Mouse (Mus musculus): ENCODE measurements around the gene Notch3.

Notch3 gene

DNA sequence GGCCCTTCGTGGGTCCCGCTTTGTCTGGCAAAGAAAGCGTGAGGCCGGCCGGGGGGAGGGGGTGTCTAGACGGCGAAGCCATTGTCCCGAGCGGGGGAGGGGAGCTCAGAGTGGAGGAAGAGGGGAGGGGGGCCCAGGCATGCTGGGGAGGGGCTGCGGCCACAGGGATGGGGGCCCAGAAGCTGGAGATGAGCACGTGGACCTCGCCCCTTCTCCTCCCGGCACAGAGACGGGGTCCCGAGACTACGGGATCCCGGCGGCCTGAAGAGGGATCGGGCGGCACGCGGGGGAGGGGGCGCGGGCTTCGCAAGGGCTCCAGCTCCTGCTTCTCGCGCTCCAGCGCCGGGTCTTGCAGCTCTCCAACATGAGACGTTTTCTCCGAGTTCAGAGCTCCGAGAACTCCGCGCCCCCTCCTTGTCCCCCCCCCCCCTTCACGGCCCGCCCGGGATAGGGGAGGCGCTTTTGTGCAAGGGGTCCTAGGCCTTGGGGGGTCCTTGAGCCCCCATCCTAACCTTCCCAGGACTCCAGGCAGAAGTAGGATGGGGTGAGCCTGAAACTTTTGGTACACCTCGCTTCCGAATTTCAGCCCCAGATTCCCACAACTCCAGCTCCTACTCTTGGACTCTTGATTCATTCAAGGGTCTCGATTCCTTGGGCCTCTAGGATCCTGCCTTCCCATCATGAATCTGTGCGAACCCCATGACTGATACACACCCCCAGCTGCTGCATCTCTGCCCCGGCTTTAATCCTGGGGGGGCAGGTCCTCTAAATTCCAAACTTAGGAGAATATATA lies 653 bp downstream of the Notch3 start:
- DNase-seq (ENCODE audit: low spot score) = peak; percentile 90

GRCm38 (mm10) chr17:32165266-32165802 lies 1.3 kb downstream of the Notch3 start:
- peak; percentile 32 for DNase-seq (ENCODE audit: low spot score)

DNA sequence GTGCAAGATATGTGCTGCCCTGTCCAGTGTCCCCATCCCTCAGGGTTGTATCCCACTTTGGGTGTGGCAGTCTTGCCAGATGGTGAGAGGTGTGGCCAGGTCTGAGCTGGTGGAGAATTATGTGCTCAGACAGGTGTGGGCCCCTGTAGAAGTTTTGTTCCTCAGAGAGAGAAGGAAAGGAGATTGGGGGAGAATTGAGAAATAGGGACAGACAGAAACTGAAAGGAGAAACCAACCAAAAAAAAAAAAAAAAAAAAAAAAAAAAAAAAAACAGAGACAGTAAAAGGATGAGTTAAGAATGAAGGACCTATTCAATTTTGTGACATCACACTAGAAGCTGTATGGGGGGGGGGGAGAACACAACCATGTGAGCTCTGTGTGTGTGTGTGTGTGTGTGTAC lies 1.9 kb downstream of the Notch3 start:
- DNase-seq (ENCODE audit: low spot score) = no peak

GRCm38 (mm10) chr17:32163910-32164650 lies 2.6 kb downstream of the Notch3 start:
- no peak for DNase-seq (ENCODE audit: low spot score)

GRCm38 (mm10) chr17:32162112-32162850 lies 4.4 kb downstream of the Notch3 start:
- DNase-seq (ENCODE audit: low spot score) = peak; percentile 83

- DNase-seq (ENCODE audit: low spot score) = no peak
Observed at GRCm38 (mm10) chr17:32160882-32161281, 5.8 kb downstream of the Notch3 start.

GRCm38 (mm10) chr17:32158841-32159240 lies 7.8 kb downstream of the Notch3 start:
- no peak for DNase-seq (ENCODE audit: low spot score)

DNA sequence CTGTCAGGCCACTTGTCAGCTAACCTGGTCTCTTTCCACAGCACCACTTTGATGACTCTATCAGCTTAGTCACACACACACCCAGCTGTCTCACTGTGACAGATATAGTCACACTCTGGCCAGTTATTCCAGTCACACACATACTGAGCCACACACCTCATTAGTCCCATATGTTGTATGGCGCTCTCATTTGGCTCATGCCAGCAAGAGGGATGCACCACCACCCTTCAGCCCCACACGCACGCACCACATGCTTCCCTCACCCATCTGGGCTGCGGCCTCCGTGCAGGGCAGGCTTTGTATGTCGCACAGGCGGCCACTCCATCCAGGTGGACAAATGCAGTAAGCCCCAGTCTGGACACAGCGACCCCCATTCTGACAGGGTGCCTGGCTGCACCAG lies 19.9 kb downstream of the Notch3 start:
- DNase-seq (ENCODE audit: low spot score) = no peak

GRCm38 (mm10) chr17:32142907-32143854 lies 23.5 kb downstream of the Notch3 start:
- peak; percentile 88 for DNase-seq (ENCODE audit: low spot score)

DNA sequence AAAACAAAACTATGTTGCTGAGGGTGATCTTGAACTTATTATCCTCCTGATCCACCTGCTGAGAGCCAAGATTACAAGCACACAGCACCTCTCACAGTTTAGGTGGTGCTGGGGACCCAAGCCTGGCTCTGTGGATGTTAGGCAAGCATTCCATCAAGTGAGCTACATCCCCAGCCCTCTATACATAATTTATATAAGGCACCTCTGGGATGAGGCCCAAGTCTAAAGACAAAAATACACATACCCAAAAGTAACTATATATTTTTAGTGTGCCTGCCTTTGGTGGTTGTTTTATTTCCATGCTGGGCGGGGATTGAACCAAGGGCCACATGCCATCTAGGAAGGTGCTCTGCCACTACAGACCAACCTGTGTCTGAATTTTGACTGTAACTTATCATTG lies 24.4 kb downstream of the Notch3 start:
- no peak for DNase-seq (ENCODE audit: low spot score)

DNA sequence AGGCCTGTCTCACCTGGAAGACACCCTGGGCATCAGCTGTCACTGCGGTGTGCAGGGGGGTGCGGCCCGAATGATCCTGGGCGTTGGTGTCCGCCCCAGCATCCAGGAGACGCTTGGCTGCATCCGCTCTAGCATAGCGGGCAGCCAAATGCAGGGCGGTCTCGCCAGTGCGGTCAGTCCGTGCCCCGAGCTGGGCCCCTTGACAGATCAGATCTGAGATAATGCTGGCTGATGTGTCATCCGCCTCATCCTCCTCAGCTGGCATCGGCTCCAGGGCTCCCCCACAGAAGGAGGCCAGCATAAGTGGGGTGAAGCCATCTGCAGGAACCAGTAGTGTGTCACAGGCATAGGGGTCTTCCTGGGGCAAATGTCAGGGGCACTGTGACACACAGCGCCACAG lies 33.3 kb downstream of the Notch3 start:
- no peak for DNase-seq (ENCODE audit: low spot score)

DNA sequence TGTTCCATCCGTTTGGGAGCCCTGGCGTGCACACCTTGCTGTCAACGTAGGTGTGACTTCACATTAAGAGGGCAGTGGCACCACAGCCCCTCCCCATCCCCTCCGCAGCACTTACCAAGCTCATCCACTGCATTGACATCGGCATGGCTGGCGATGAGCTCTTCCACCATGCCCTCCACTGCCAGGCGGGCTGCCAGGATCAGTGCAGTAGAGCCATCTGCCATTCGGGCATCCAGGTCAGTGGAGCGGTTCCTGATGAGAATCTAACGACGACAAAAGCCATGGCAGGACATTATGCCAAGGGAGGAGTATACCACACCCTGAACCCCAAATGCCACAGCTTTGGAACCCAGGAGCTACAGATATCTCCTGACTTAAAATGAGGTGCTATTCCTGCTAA lies 34.6 kb downstream of the Notch3 start:
- no peak for DNase-seq (ENCODE audit: low spot score)

- no peak for DNase-seq (ENCODE audit: low spot score)
Observed at GRCm38 (mm10) chr17:32130506-32130905, 36.1 kb downstream of the Notch3 start.

GRCm38 (mm10) chr17:32127195-32127594 lies 39.5 kb downstream of the Notch3 start:
- DNase-seq (ENCODE audit: low spot score) = no peak

DNA sequence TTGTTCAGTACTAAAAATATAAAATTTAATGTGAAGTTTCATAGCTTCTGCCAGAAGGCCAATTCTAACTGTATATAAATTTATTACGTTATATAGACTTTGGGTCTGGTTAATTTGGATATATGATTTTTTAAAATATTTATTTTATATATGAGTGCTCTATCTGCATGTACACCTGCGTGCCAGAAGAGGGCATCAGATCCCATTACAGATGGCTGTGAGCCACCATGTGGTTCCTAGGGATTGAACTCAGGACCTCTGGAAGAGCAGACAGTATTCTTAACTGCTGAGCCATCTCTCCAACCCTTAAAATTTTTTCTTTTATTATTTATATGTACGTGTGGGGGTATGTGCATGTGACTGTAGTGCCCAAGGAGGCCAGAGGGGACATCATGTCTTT lies 41.2 kb downstream of the Notch3 start:
- no peak for DNase-seq (ENCODE audit: low spot score)

- DNase-seq (ENCODE audit: low spot score) = no peak
Observed at GRCm38 (mm10) chr17:32123545-32123944, 43.1 kb downstream of the Notch3 start.

DNA sequence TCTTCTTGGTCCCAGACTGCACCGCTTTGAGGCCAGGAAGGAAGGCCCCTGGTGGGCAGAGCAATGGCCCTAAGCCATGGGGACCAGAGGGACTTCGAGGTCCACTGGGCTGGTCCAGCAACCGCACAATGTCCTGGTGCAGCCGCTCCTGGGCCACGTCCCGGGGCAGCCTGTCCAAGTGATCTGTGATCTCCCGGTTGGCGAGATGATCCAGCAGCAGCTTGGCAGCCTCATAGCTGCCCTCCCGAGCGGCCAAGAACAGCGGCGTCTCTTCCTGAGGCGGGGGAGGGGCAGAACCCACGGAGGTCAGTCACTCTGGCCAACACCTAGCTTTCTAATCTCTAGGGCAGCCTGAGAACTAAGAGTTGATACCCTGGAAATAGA lies 44.1 kb downstream of the Notch3 start:
- DNase-seq (ENCODE audit: low spot score) = no peak

DNA sequence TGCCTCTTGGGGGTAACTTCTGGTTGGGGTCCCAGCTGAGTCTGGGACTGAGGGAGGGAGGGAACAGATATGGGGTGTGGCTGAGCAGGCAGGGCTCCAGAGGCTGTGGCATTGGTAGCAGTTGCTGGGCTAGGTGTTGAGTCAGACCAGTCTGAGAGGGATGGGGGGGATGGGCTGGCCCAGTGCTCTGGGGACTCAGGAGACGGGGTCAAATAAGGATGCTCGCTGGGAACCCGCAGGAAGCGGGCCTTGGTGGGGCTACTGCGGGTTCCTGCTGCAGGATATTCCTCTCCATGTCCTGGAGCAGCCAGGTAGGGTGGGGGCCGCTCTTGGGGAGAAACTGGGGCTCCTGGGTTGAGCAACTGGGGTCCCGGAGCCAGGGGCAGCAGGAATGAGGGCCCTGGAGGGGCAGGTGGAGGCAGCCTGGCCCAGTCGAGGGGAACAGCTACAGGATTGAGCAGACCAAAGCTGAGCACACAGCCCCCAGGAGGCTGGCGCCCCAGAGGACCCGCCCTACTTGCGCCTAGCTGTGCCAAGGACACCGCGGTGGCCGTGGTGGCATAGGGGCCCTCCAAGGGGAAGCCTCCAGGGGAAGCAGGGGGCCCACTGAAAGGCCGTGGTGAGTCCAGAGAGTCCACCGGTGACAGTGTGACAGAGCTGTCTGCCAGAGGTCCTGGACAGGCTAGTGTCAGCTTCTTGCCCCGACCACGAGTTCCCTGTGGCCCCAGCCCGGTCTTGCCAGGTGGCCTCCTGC lies 44.6 kb downstream of the Notch3 start:
- DNase-seq (ENCODE audit: low spot score) = no peak

GRCm38 (mm10) chr17:32120771-32121532 lies 45.7 kb downstream of the Notch3 start:
- DNase-seq (ENCODE audit: low spot score) = no peak

DNA sequence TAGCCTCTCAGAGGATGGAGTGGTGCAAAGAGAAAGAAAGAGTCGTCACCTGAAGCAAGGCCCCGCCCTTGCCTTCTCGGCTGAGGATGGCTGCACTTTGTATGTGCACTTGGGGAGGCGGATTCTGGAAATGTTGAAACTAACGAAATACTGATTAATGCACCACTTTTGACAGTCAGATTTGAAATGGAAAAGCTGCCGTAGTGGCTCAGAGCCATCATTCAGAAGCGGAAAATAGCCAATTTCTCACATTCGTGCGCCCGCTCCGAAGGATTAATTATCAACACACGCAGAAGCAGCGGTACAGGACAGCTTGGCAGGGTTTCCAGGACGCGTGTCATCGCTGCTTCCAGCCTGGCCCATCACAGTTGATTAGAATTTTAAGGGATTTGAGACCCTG lies 47.5 kb downstream of the Notch3 start:
- no peak for DNase-seq (ENCODE audit: low spot score)
